Mouse (Mus musculus): ENCODE results near the gene Hcn2. TPM values are rescaled to one million over a fixed set of nuclear protein-coding genes. Genes with fewer than 3 reads are reported as not detected.

The Hcn2 gene
- polyA plus RNA-seq, 1 experiment from 2014 or later = 0.22 TPM

- WGBS = 87% methylated on average over 2 of the region's 2 CpGs
- ATAC-seq (ENCODE audit: low FRiP score) (no peak), DNase-seq (ENCODE audit: low spot score, missing footprints) (no peak)
- no peak overlapping the region for H3K27ac ChIP-seq (ENCODE audit: low read depth, low read length)
- no peak overlapping the region for H3K9ac ChIP-seq (ENCODE audit: low read length)
- H3K9me3 ChIP-seq (ENCODE audit: control insufficient read depth, low read length) = no peaks in the 10 kb centered on the region
- no peak overlapping the region for H3K4me3 ChIP-seq (ENCODE audit: low read depth, low read length)
- no peak overlapping the region for H3K4me2 ChIP-seq
- H3K4me1 ChIP-seq (ENCODE audit: control insufficient read depth, insufficient read depth, low read length) = peaks cover 13% of the 10 kb centered on the region
- no peaks in the 10 kb centered on the region for H3K27me3 ChIP-seq (ENCODE audit: control insufficient read depth, insufficient read depth, low read length)
- peaks cover 31% of the 10 kb centered on the region for H3K36me3 ChIP-seq (ENCODE audit: control insufficient read depth, insufficient read depth, low read length)
Observed at GRCm38 (mm10) chr10:79686219-79686618, 30.2 kb upstream of the Hcn2 start.

GRCm38 (mm10) chr10:79686691-79687090, 29.7 kb upstream of the Hcn2 start:
- Histone ChIP-seq H3K9ac (ENCODE audit: low read length) (no peak overlapping the region), H3K27ac (ENCODE audit: low read depth, low read length) (no peak overlapping the region), H3K27me3 (ENCODE audit: control insufficient read depth, insufficient read depth, low read length) (no peaks in the 10 kb centered on the region), H3K9me3 (ENCODE audit: control insufficient read depth, low read length) (no peaks in the 10 kb centered on the region), H3K4me3 (ENCODE audit: low read depth, low read length) (no peak overlapping the region), H3K4me2 (no peak overlapping the region), H3K36me3 (ENCODE audit: control insufficient read depth, insufficient read depth, low read length) (peaks cover 31% of the 10 kb centered on the region), H3K4me1 (ENCODE audit: control insufficient read depth, insufficient read depth, low read length) (peaks cover 13% of the 10 kb centered on the region)
- DNase-seq (ENCODE audit: low spot score, missing footprints) (no peak), ATAC-seq (ENCODE audit: low FRiP score) (no peak)
- WGBS = 100% methylated on average over 1 of the region's 1 CpGs

- ATAC-seq (ENCODE audit: low FRiP score) = no peak
- Histone ChIP-seq H3K36me3 (ENCODE audit: control insufficient read depth, insufficient read depth, low read length) (peaks cover 31% of the 10 kb centered on the region), H3K27ac (ENCODE audit: low read depth, low read length) (no peak overlapping the region), H3K4me2 (no peak overlapping the region), H3K4me3 (ENCODE audit: low read depth, low read length) (no peak overlapping the region), H3K9me3 (ENCODE audit: control insufficient read depth, low read length) (no peaks in the 10 kb centered on the region; the same call in 1 of the 2 replicates), H3K27me3 (ENCODE audit: control insufficient read depth, insufficient read depth, low read length) (no peaks in the 10 kb centered on the region), H3K9ac (ENCODE audit: low read length) (no peak overlapping the region), H3K4me1 (ENCODE audit: control insufficient read depth, insufficient read depth, low read length) (peaks cover 13% of the 10 kb centered on the region)
- DNase-seq (ENCODE audit: low spot score, missing footprints) = no peak
- WGBS = 98% methylated on average over 6 of the region's 6 CpGs
Observed at GRCm38 (mm10) chr10:79687513-79687912, 28.9 kb upstream of the Hcn2 start.

GRCm38 (mm10) chr10:79688720-79689119, 27.7 kb upstream of the Hcn2 start, which contains the start of gene Gzmm:
Gzmm (plus strand) TSS chr10:79689020.
- ATAC-seq (ENCODE audit: low FRiP score) (no peak), DNase-seq (ENCODE audit: low spot score, missing footprints) (no peak)
- 84% methylated on average over 4 of the region's 4 CpGs for WGBS
- Histone ChIP-seq H3K9me3 (ENCODE audit: control insufficient read depth, low read length) (no peaks in the 10 kb centered on the region; the same call in 1 of the 2 replicates), H3K4me2 (no peak within 1 kb of the TSS), H3K27ac (ENCODE audit: low read depth, low read length) (no peak within 1 kb of the TSS), H3K4me3 (ENCODE audit: low read depth, low read length) (no peak within 1 kb of the TSS), H3K4me1 (ENCODE audit: control insufficient read depth, insufficient read depth, low read length) (peaks cover 4% of the 10 kb centered on the region), H3K27me3 (ENCODE audit: control insufficient read depth, insufficient read depth, low read length) (no peaks in the 10 kb centered on the region), H3K36me3 (ENCODE audit: control insufficient read depth, insufficient read depth, low read length) (peaks cover 31% of the 10 kb centered on the region), H3K9ac (ENCODE audit: low read length) (no peak within 1 kb of the TSS)

GRCm38 (mm10) chr10:79689178-79689577, 27.3 kb upstream of the Hcn2 start:
- no peak for DNase-seq (ENCODE audit: low spot score, missing footprints)
- no peak for ATAC-seq (ENCODE audit: low FRiP score)
- Histone ChIP-seq H3K27me3 (ENCODE audit: control insufficient read depth, insufficient read depth, low read length) (no peaks in the 10 kb centered on the region), H3K9ac (ENCODE audit: low read length) (no peak overlapping the region), H3K4me3 (ENCODE audit: low read depth, low read length) (no peak overlapping the region), H3K27ac (ENCODE audit: low read depth, low read length) (no peak overlapping the region), H3K4me2 (no peak overlapping the region), H3K9me3 (ENCODE audit: control insufficient read depth, low read length) (no peaks in the 10 kb centered on the region; the same call in 1 of the 2 replicates), H3K36me3 (ENCODE audit: control insufficient read depth, insufficient read depth, low read length) (peaks cover 31% of the 10 kb centered on the region), H3K4me1 (ENCODE audit: control insufficient read depth, insufficient read depth, low read length) (no peaks in the 10 kb centered on the region)
- WGBS = 92% methylated on average over 3 of the region's 3 CpGs

GRCm38 (mm10) chr10:79691986-79692548, 24.4 kb upstream of the Hcn2 start:
- Histone ChIP-seq H3K4me2 (no peak overlapping the region), H3K36me3 (ENCODE audit: control insufficient read depth, insufficient read depth, low read length) (peaks cover 13% of the 10 kb centered on the region), H3K27me3 (ENCODE audit: control insufficient read depth, insufficient read depth, low read length) (no peaks in the 10 kb centered on the region), H3K4me3 (ENCODE audit: low read depth, low read length) (no peak overlapping the region), H3K9me3 (ENCODE audit: control insufficient read depth, low read length) (no peaks in the 10 kb centered on the region; the same call in 1 of the 2 replicates), H3K27ac (ENCODE audit: low read depth, low read length) (no peak overlapping the region), H3K4me1 (ENCODE audit: control insufficient read depth, insufficient read depth, low read length) (no peaks in the 10 kb centered on the region), H3K9ac (ENCODE audit: low read length) (no peak overlapping the region)
- no peak for ATAC-seq (ENCODE audit: low FRiP score)
- 89% methylated on average over 2 of the region's 2 CpGs for WGBS
- DNase-seq (ENCODE audit: low spot score, missing footprints) = no peak

GRCm38 (mm10) chr10:79693580-79694378, 22.7 kb upstream of the Hcn2 start:
- H3K4me3 ChIP-seq (ENCODE audit: low read depth, low read length) = no peak overlapping the region
- WGBS = 82% methylated on average over 12 of the region's 12 CpGs
- no peaks in the 10 kb centered on the region for H3K27me3 ChIP-seq (ENCODE audit: control insufficient read depth, insufficient read depth, low read length)
- H3K9me3 ChIP-seq (ENCODE audit: control insufficient read depth, low read length) = no peaks in the 10 kb centered on the region; the same call in 1 of the 2 replicates
- no peak overlapping the region for H3K9ac ChIP-seq (ENCODE audit: low read length)
- no peak overlapping the region for H3K27ac ChIP-seq (ENCODE audit: low read depth, low read length)
- no peak overlapping the region for H3K4me2 ChIP-seq
- no peak for DNase-seq (ENCODE audit: low spot score, missing footprints)
- H3K36me3 ChIP-seq (ENCODE audit: control insufficient read depth, insufficient read depth, low read length) = 0 out of 2 replicates have a peak, but pooled peaks cover 2% of the 10 kb centered on the region
- ATAC-seq (ENCODE audit: low FRiP score) = no peak
- no peaks in the 10 kb centered on the region for H3K4me1 ChIP-seq (ENCODE audit: control insufficient read depth, insufficient read depth, low read length)

- H3K4me1 ChIP-seq (ENCODE audit: control insufficient read depth, insufficient read depth, low read length) = no peaks in the 10 kb centered on the region
- no peaks in the 10 kb centered on the region; the same call in 1 of the 2 replicates for H3K9me3 ChIP-seq (ENCODE audit: control insufficient read depth, low read length)
- H3K27me3 ChIP-seq (ENCODE audit: control insufficient read depth, insufficient read depth, low read length) = no peaks in the 10 kb centered on the region
- ATAC-seq (ENCODE audit: low FRiP score) (no peak), DNase-seq (ENCODE audit: low spot score, missing footprints) (no peak)
- no peak overlapping the region for H3K4me3 ChIP-seq (ENCODE audit: low read depth, low read length)
- WGBS = 84% methylated on average over 6 of the region's 6 CpGs
- no peak overlapping the region for H3K9ac ChIP-seq (ENCODE audit: low read length)
- no peaks in the 10 kb centered on the region for H3K36me3 ChIP-seq (ENCODE audit: control insufficient read depth, insufficient read depth, low read length)
- H3K27ac ChIP-seq (ENCODE audit: low read depth, low read length) = no peak overlapping the region
- no peak overlapping the region for H3K4me2 ChIP-seq
Observed at GRCm38 (mm10) chr10:79694379-79694655, 22.1 kb upstream of the Hcn2 start.

Measured in midbrain, embryonic 11.5 days (tissue).